Mouse (Mus musculus): Measurements from ENCODE around the gene Gm5868. TPM values are rescaled to one million over a fixed set of nuclear protein-coding genes. Genes with fewer than 3 reads are reported as not detected.

The Gm5868 gene
- polyA plus RNA-seq (2017; shearing (Covaris generic)): not detected

GRCm38 (mm10) chr5:72587192-72587681, at the start of gene Gm5868:
Gene Gm5868 (minus strand): TSS chr5:72587551.

GRCm38 (mm10) chr5:72580970-72581332, 6.4 kb downstream of the Gm5868 start, which contains the start of gene Zar1:
Gene Zar1 (minus strand): TSS chr5:72581254.

GRCm38 (mm10) chr5:72559544-72560049, 27.8 kb downstream of the Gm5868 start, which contains the start of gene Nfxl1:
Gene Nfxl1 (minus strand): TSS chr5:72559684.

Other genes starting within 250 kb of the Gm5868 start
- gene Corin, start 83.1 kb downstream of the Gm5868 start, polyA plus RNA-seq (2017; shearing (Covaris generic)): 0.13 TPM
- 6.0 TPM for gene Nfxl1, start 27.9 kb downstream of the Gm5868 start, polyA plus RNA-seq (2017; shearing (Covaris generic))
- not detected for gene Zar1, start 6.3 kb downstream of the Gm5868 start, polyA plus RNA-seq (2017; shearing (Covaris generic))
- 3.4 TPM for gene Cnga1, start 56.7 kb upstream of the Gm5868 start, polyA plus RNA-seq (2017; shearing (Covaris generic))
- gene Nipal1, start 60.2 kb upstream of the Gm5868 start, polyA plus RNA-seq (2017; shearing (Covaris generic)): 24.2 TPM
- gene Txk, start 165.2 kb upstream of the Gm5868 start, polyA plus RNA-seq (2017; shearing (Covaris generic)): 60.6 TPM

Measured in activated CD4-positive, CD25-positive, alpha-beta regulatory T cell, adult 9 weeks (primary cell).